In genomic region chr12:106273591-106273990, GRCm38 (mm10) we compare ENCODE assay signal across 21 mouse cellular contexts.
A peak's percentile ranks its signal among the peaks of the same experiment; 100 is the strongest.
DNase-seq lines count a peak whose midpoint lies in the region; ATAC-seq and TF ChIP-seq lines count a peak whose summit lies in the region.
"Had no signal": no experiment of that assay in that cellular context is flagged by ENCODE, and none has a peak within 500 bp of the region (broad histone marks: within the 10 kb centered on the region; RNA-seq: fewer than 3 reads in every experiment).

No protein-coding gene starts in this region.

- no peaks in the 10 kb centered on the region for H3K27me3 ChIP-seq in forebrain, embryonic 14.5 days (replicated peaks; ENCODE audit: control insufficient read depth, insufficient read depth, low read length)
- no peaks in the 10 kb centered on the region for H3K27me3 ChIP-seq in forebrain, embryonic 16.5 days (replicated peaks; ENCODE audit: control insufficient read depth, insufficient read depth, low read length)
- no peaks in the 10 kb centered on the region for H3K27me3 ChIP-seq in midbrain, postnatal 0 days (ENCODE audit: insufficient read depth, low read length)
- H3K27me3 ChIP-seq in midbrain, embryonic 11.5 days (ENCODE audit: control insufficient read depth, insufficient read depth, low read length): no peaks in the 10 kb centered on the region
- H3K27me3 ChIP-seq: embryonic facial prominence, embryonic 15.5 days; heart, embryonic 12.5 days; intestine, embryonic 15.5 days had no signal

- no peak overlapping the region for H3K9ac ChIP-seq in forebrain, embryonic 14.5 days (ENCODE audit: low read length)
- H3K9ac ChIP-seq in forebrain, embryonic 16.5 days (replicated peaks; ENCODE audit: low read depth, low read length): no peak overlapping the region
- H3K9ac ChIP-seq in midbrain, postnatal 0 days (replicated peaks; ENCODE audit: low read length, poor library complexity, severe bottlenecking): no peak overlapping the region
- no peak overlapping the region for H3K9ac ChIP-seq in midbrain, embryonic 11.5 days (ENCODE audit: low read length)
- H3K9ac ChIP-seq: embryonic facial prominence, embryonic 15.5 days; heart, embryonic 12.5 days; intestine, embryonic 15.5 days had no signal

- WGBS in forebrain, embryonic 14.5 days: 60% methylated on average over 7 of the region's 7 CpGs
- WGBS in forebrain, embryonic 16.5 days: 57% methylated on average over 7 of the region's 7 CpGs
- 72% methylated on average over 7 of the region's 7 CpGs for WGBS in midbrain, postnatal 0 days
- 88% methylated on average over 7 of the region's 7 CpGs for WGBS in midbrain, embryonic 11.5 days

- H3K4me1 ChIP-seq in forebrain, embryonic 14.5 days (ENCODE audit: control insufficient read depth, insufficient read depth, low read length): no peaks in the 10 kb centered on the region
- peaks cover 3% of the 10 kb centered on the region; the same call in 1 of the 2 replicates for H3K4me1 ChIP-seq in forebrain, embryonic 16.5 days (replicated peaks; ENCODE audit: control insufficient read depth, insufficient read depth, low read length)
- peaks cover 3% of the 10 kb centered on the region; the same call in 1 of the 2 replicates for H3K4me1 ChIP-seq in midbrain, postnatal 0 days (ENCODE audit: insufficient read depth, low read length)
- no peaks in the 10 kb centered on the region for H3K4me1 ChIP-seq in midbrain, embryonic 11.5 days (ENCODE audit: control insufficient read depth, insufficient read depth, low read length)
- H3K4me1 ChIP-seq: embryonic facial prominence, embryonic 15.5 days; heart, embryonic 12.5 days; intestine, embryonic 15.5 days had no signal

- peak; percentile 56 for DNase-seq in forebrain, embryonic 14.5 days (ENCODE audit: low spot score)
- peak in 1 of 2 experiments; percentile 23 for DNase-seq in layer of hippocampus, adult 2 months (ENCODE audit: low spot score in 2 of 2)
- no peak for DNase-seq in layer of hippocampus, postnatal 36 days
- DNase-seq in midbrain, postnatal 0 days (ENCODE audit: low spot score): no peak
- DNase-seq in midbrain, embryonic 11.5 days (ENCODE audit: low spot score, missing footprints): no peak
- no peak for DNase-seq in urinary bladder, postnatal 14 days (ENCODE audit: low spot score)
- DNase-seq: adrenal gland, adult 8-10 months; adrenal gland, postnatal 36 days; cerebellum, adult 11-12 months; cerebellum, adult 9-10 months; cerebellum, postnatal 25 days; embryo, embryonic 11 days; gastrocnemius, adult 2 months; gastrocnemius, postnatal 25 days had no signal

- H3K27ac ChIP-seq in forebrain, embryonic 14.5 days (ENCODE audit: low read depth, low read length): no peak overlapping the region
- H3K27ac ChIP-seq in forebrain, embryonic 16.5 days (ENCODE audit: low read length): no peak overlapping the region
- H3K27ac ChIP-seq in layer of hippocampus, adult 2 months: peak overlapping the region; percentile 59; the same call in 1 of the 2 replicates
- H3K27ac ChIP-seq in midbrain, postnatal 0 days (ENCODE audit: low read depth, low read length): no peak overlapping the region
- no peak overlapping the region for H3K27ac ChIP-seq in midbrain, embryonic 11.5 days (ENCODE audit: low read depth, low read length)
- H3K27ac ChIP-seq: embryonic facial prominence, embryonic 15.5 days; forebrain, embryonic 10.5 days; gastrocnemius, adult 2 months; intestine, embryonic 15.5 days had no signal

- no peaks in the 10 kb centered on the region for H3K36me3 ChIP-seq in forebrain, embryonic 14.5 days (ENCODE audit: control insufficient read depth, insufficient read depth, low read length)
- no peaks in the 10 kb centered on the region for H3K36me3 ChIP-seq in forebrain, embryonic 16.5 days (ENCODE audit: control insufficient read depth, insufficient read depth)
- H3K36me3 ChIP-seq in midbrain, postnatal 0 days (ENCODE audit: insufficient read depth, low read length): no peaks in the 10 kb centered on the region
- H3K36me3 ChIP-seq in midbrain, embryonic 11.5 days (ENCODE audit: control insufficient read depth, insufficient read depth, low read length): no peaks in the 10 kb centered on the region
- H3K36me3 ChIP-seq: embryonic facial prominence, embryonic 15.5 days; forebrain, embryonic 10.5 days; G1E; heart, embryonic 12.5 days; intestine, embryonic 15.5 days had no signal

- no peaks in the 10 kb centered on the region for H3K9me3 ChIP-seq in forebrain, embryonic 14.5 days (replicated peaks; ENCODE audit: control insufficient read depth, low read length)
- no peaks in the 10 kb centered on the region for H3K9me3 ChIP-seq in forebrain, embryonic 16.5 days (ENCODE audit: control insufficient read depth, low read length)
- H3K9me3 ChIP-seq in midbrain, postnatal 0 days (ENCODE audit: low read length): no peaks in the 10 kb centered on the region
- H3K9me3 ChIP-seq in midbrain, embryonic 11.5 days (ENCODE audit: control insufficient read depth, low read length): no peaks in the 10 kb centered on the region
- H3K9me3 ChIP-seq: embryonic facial prominence, embryonic 15.5 days; forebrain, embryonic 10.5 days; heart, embryonic 12.5 days; intestine, embryonic 15.5 days had no signal

- H3K4me2 ChIP-seq in forebrain, embryonic 14.5 days (ENCODE audit: low read length): no peak overlapping the region
- no peak overlapping the region for H3K4me2 ChIP-seq in forebrain, embryonic 16.5 days (ENCODE audit: low read length)
- H3K4me2 ChIP-seq in midbrain, postnatal 0 days (ENCODE audit: low read depth, low read length, poor library complexity, severe bottlenecking): no peak overlapping the region
- H3K4me2 ChIP-seq in midbrain, embryonic 11.5 days: no peak overlapping the region
- H3K4me2 ChIP-seq: embryonic facial prominence, embryonic 15.5 days; heart, embryonic 12.5 days; intestine, embryonic 15.5 days had no signal

- TF ChIP-seq CTCF in layer of hippocampus, adult 2 months (conservative IDR thresholded peaks at IDR 0.05): peak; percentile 70
- TF ChIP-seq CTCF in midbrain, postnatal 0 days (IDR thresholded peaks at IDR 0.05): peak; percentile 63

- no peak overlapping the region for H3K4me3 ChIP-seq in forebrain, embryonic 14.5 days (ENCODE audit: low read depth, low read length)
- H3K4me3 ChIP-seq in forebrain, embryonic 16.5 days (replicated peaks; ENCODE audit: low read length): no peak overlapping the region
- H3K4me3 ChIP-seq in layer of hippocampus, adult 2 months: no peak overlapping the region
- no peak overlapping the region for H3K4me3 ChIP-seq in midbrain, postnatal 0 days (ENCODE audit: low read depth, low read length)
- H3K4me3 ChIP-seq in midbrain, embryonic 11.5 days (ENCODE audit: low read depth, low read length): no peak overlapping the region
- H3K4me3 ChIP-seq: embryonic facial prominence, embryonic 15.5 days; erythroblast, embryonic 14.5 days; forebrain, embryonic 10.5 days; gastrocnemius, adult 2 months; heart, embryonic 12.5 days; intestine, embryonic 15.5 days had no signal

- ATAC-seq in forebrain, embryonic 14.5 days: no peak
- no peak for ATAC-seq in forebrain, embryonic 16.5 days
- ATAC-seq in midbrain, postnatal 0 days (ENCODE audit: low FRiP score): no peak
- no peak for ATAC-seq in midbrain, embryonic 11.5 days (ENCODE audit: low FRiP score)
- ATAC-seq: intestine, embryonic 15.5 days had no signal
